Mouse (Mus musculus): ENCODE measurements around the gene Akap13. TPM values are rescaled to one million over a fixed set of nuclear protein-coding genes. Genes with fewer than 3 reads are reported as not detected.

Gene Akap13
- total and polyA plus RNA-seq, 3 experiments = 11.4 to 32.5 (median 27.7) TPM

DNA sequence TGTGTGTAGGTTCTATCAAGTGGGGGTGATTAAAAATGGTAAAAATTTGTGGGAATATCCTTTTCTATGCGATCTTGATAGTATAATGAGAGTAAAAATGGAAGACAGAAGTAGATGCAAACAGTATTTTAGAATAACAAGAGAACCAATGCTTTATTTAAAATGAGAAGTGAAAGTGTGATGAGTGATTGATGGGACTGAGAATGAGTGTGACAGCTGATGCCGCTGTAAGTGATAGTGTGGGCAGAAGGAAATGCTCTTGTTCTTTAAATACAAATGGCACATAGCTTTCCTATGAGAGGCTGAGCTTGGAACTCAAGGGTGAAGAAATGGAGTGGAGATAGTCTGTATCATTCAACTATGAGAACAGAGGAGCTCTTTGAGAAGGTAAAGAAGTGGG, 82.2 kb downstream of the Akap13 start:
- Histone ChIP-seq H3K79me2 (replicated peaks; ENCODE audit: control insufficient read depth, extremely low read depth, insufficient read depth, poor library complexity, severe bottlenecking) (no peaks in the 10 kb centered on the region), H3K9me3 (replicated peaks; ENCODE audit: low read length) (no peaks in the 10 kb centered on the region), H3K4me2 (ENCODE audit: insufficient read depth, low read depth, poor library complexity, severe bottlenecking) (peak overlapping the region; percentile 6; the same call in 1 of the 2 replicates), H3K4me3 (replicated peaks in 1 of 3; ENCODE audit: low read depth in 2 of 3, low read length in 2 of 3, poor library complexity in 1 of 3) (no peak overlapping the region), H3K36me3 (replicated peaks in 1 of 2; ENCODE audit: control insufficient read depth in 1 of 2, insufficient read depth in 1 of 2, low read length in 1 of 2) (peaks cover 0 to 10% of the 10 kb centered on the region in 2 experiments), H3K9ac (ENCODE audit: insufficient read depth, low read depth) (no peak overlapping the region), H3K4me1 (ENCODE audit: control insufficient read depth in 1 of 2, insufficient read depth in 2 of 2) (peaks cover 3 to 30% of the 10 kb centered on the region in 2 experiments; a peak in 3 of 4 replicates), H3K27ac (ENCODE audit: insufficient read depth, low read depth) (no peak overlapping the region), H3K27me3 (replicated peaks) (no peaks in the 10 kb centered on the region)
- no peak for TF ChIP-seq GABPA (IDR thresholded peaks at IDR 0.05; ENCODE audit: insufficient replicate concordance, low read depth, low read length)
- no peak for TF ChIP-seq MXI1 (IDR thresholded peaks at IDR 0.05; ENCODE audit: low read depth, low read length)
- TF ChIP-seq NRF1 (IDR thresholded peaks at IDR 0.05; ENCODE audit: low read depth, low read length) = no peak
- no peak for TF ChIP-seq UBTF (IDR thresholded peaks at IDR 0.05; ENCODE audit: low read depth, low read length)
- TF ChIP-seq RCOR1 (conservative IDR thresholded peaks at IDR 0.05; ENCODE audit: low read depth, low read length) = no peak
- TF ChIP-seq NELFE (IDR thresholded peaks at IDR 0.05; ENCODE audit: low read depth, low read length) = no peak
- TF ChIP-seq CHD1 (IDR thresholded peaks at IDR 0.05; ENCODE audit: low read depth, low read length) = no peak
- TF ChIP-seq POLR2AphosphoS2 (IDR thresholded peaks at IDR 0.05; ENCODE audit: low read depth, low read length) = no peak
- no peak for TF ChIP-seq PAX5 (IDR thresholded peaks at IDR 0.05; ENCODE audit: low read length)
- TF ChIP-seq EP300 (IDR thresholded peaks at IDR 0.05; ENCODE audit: low read length) = peak; percentile 70
- TF ChIP-seq MAX (IDR thresholded peaks at IDR 0.05; ENCODE audit: low read length) = no peak
- TF ChIP-seq RAD21 (IDR thresholded peaks at IDR 0.05; ENCODE audit: low read depth, low read length) = no peak
- peak; percentile 77 for TF ChIP-seq IRF4 (IDR thresholded peaks at IDR 0.05; ENCODE audit: low read depth, low read length)
- no peak for TF ChIP-seq ZKSCAN1 (IDR thresholded peaks at IDR 0.05; ENCODE audit: borderline replicate concordance, low read depth, low read length)
- no peak for TF ChIP-seq CTCF (conservative IDR thresholded peaks at IDR 0.05 in 1 of 2, IDR thresholded peaks at IDR 0.05 in 1 of 2; ENCODE audit: low read depth in 2 of 2, low read length in 2 of 2)
- TF ChIP-seq ZNF384 (IDR thresholded peaks at IDR 0.05; ENCODE audit: low read depth, low read length) = no peak
- no peak for TF ChIP-seq TBP (conservative IDR thresholded peaks at IDR 0.05; ENCODE audit: low read depth, low read length)
- 0 out of 2 replicates have a peak, but pooled peaks have one; percentile 25 for TF ChIP-seq ETS1 (conservative IDR thresholded peaks at IDR 0.05; ENCODE audit: low read depth, low read length)
- in situ Hi-C loops (cut with MboI; ENCODE audit: low pct_ligation_motif_present, low pct_unique_long_range_greater_than_20kb, low sequenced_read_pairs) = no loop called here
- DNase-seq (ENCODE audit: extremely low read depth) = no peak
- dilution Hi-C loops (cut with MboI; ENCODE audit: extremely low pct_ligation_motif_present, extremely low pct_unique_long_range_greater_than_20kb, low sequenced_read_pairs) = no loop called here

DNA sequence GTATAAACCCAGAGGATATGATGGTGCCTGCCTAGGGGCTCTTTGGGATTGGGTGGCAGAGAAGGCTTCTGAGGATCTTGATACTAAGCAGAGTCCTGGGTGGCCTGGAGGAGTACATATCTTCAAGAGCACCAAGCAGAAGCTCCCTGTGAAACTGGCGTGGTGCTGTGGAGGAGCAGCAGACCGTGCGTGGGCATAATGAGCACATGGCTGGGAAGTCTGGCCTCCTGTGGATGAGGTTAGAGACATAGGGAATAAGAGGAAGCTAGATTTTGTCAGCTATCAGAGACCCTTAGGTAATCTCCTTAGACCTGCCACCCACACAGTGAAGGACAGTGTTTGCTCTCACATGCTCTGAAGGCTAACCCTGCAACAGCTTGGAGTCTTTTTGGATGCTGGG, 83.2 kb downstream of the Akap13 start:
- no peaks in the 10 kb centered on the region for H3K79me2 ChIP-seq (replicated peaks; ENCODE audit: control insufficient read depth, extremely low read depth, insufficient read depth, poor library complexity, severe bottlenecking)
- TF ChIP-seq MYC (IDR thresholded peaks at IDR 0.05; ENCODE audit: low read depth, low read length) = no peak
- no peak for TF ChIP-seq E2F4 (IDR thresholded peaks at IDR 0.05; ENCODE audit: insufficient replicate concordance, low read depth, low read length)
- no peak for TF ChIP-seq POLR2A (IDR thresholded peaks at IDR 0.05; ENCODE audit: low read depth, low read length)
- no peak for TF ChIP-seq POLR2AphosphoS2 (IDR thresholded peaks at IDR 0.05; ENCODE audit: low read depth, low read length)
- TF ChIP-seq UBTF (IDR thresholded peaks at IDR 0.05; ENCODE audit: low read depth, low read length) = no peak
- no peak for TF ChIP-seq ZNF384 (IDR thresholded peaks at IDR 0.05; ENCODE audit: low read depth, low read length)
- TF ChIP-seq MXI1 (IDR thresholded peaks at IDR 0.05; ENCODE audit: low read depth, low read length) = no peak
- TF ChIP-seq MAX (IDR thresholded peaks at IDR 0.05; ENCODE audit: low read length) = no peak
- no peak for TF ChIP-seq RAD21 (IDR thresholded peaks at IDR 0.05; ENCODE audit: low read depth, low read length)
- TF ChIP-seq KAT2A (IDR thresholded peaks at IDR 0.05; ENCODE audit: insufficient replicate concordance, low read length) = no peak
- no peak for TF ChIP-seq ZC3H11A (IDR thresholded peaks at IDR 0.05; ENCODE audit: low read depth, low read length)
- TF ChIP-seq CTCF (conservative IDR thresholded peaks at IDR 0.05 in 1 of 2, IDR thresholded peaks at IDR 0.05 in 1 of 2; ENCODE audit: low read depth in 2 of 2, low read length in 2 of 2) = no peak
- no peak for TF ChIP-seq GABPA (IDR thresholded peaks at IDR 0.05; ENCODE audit: insufficient replicate concordance, low read depth, low read length)
- TF ChIP-seq USF2 (conservative IDR thresholded peaks at IDR 0.05; ENCODE audit: low read depth, low read length) = no peak
- no peak for DNase-seq (ENCODE audit: extremely low read depth)
- dilution Hi-C loops (cut with MboI; ENCODE audit: extremely low pct_ligation_motif_present, extremely low pct_unique_long_range_greater_than_20kb, low sequenced_read_pairs) (no loop called here), in situ Hi-C loops (cut with MboI; ENCODE audit: low pct_ligation_motif_present, low pct_unique_long_range_greater_than_20kb, low sequenced_read_pairs) (no loop called here)
- H3K27ac ChIP-seq (ENCODE audit: insufficient read depth, low read depth) = no peak overlapping the region
- H3K4me2 ChIP-seq (ENCODE audit: insufficient read depth, low read depth, poor library complexity, severe bottlenecking) = no peak overlapping the region
- no peaks in the 10 kb centered on the region for H3K27me3 ChIP-seq (replicated peaks)
- H3K4me3 ChIP-seq (replicated peaks in 1 of 3; ENCODE audit: low read depth in 2 of 3, low read length in 2 of 3, poor library complexity in 1 of 3) = no peak overlapping the region
- no peak overlapping the region for H3K9ac ChIP-seq (ENCODE audit: insufficient read depth, low read depth)
- peaks cover 3 to 30% of the 10 kb centered on the region in 2 experiments; a peak in 3 of 4 replicates for H3K4me1 ChIP-seq (ENCODE audit: control insufficient read depth in 1 of 2, insufficient read depth in 2 of 2)
- peaks cover 0 to 10% of the 10 kb centered on the region in 2 experiments for H3K36me3 ChIP-seq (replicated peaks in 1 of 2; ENCODE audit: control insufficient read depth in 1 of 2, insufficient read depth in 1 of 2, low read length in 1 of 2)
- H3K9me3 ChIP-seq (replicated peaks; ENCODE audit: low read length) = no peaks in the 10 kb centered on the region
